Mouse (Mus musculus): Measurements from ENCODE around the gene Trmt11. TPM values are rescaled to one million over a fixed set of nuclear protein-coding genes. Genes with fewer than 3 reads are reported as not detected.
"Not testable (repeated sequence)": the region's sequence is repeated elsewhere in the genome, so short reads cannot be mapped to it uniquely, and the experiment has no call there.

Gene Trmt11
- polyA plus RNA-seq, 1 experiment from 2014 or later, result 25.5 TPM

DNA sequence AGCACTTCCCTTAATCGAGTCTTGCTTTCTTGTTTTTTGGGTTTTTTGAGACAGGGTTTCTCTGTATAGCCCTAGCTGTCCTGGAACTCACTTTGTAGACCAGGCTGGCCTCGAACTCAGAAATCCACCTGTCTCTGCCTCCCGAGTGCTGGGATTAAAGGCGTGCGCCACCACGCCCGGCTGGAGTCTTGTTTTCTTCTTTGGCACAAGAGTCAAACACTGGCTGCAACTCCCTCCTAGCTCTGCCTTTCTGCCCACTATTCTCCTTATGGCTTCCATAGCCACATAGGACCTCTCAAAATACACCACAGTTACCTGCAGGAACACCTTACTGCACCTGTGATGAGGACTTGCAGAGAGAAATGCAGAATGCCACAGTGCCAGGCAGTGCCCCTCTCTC lies 64.6 kb downstream of the Trmt11 start:
- not testable (repeated sequence) for H3K4me3 ChIP-seq (ENCODE audit: low read length); H3K9ac ChIP-seq (ENCODE audit: low read length); H3K4me2 ChIP-seq (ENCODE audit: low read depth, low read length); ATAC-seq (ENCODE audit: low read depth); H3K9me3 ChIP-seq (ENCODE audit: control insufficient read depth, low read length); H3K27me3 ChIP-seq (ENCODE audit: control insufficient read depth, insufficient read depth, low read depth, low read length); H3K27ac ChIP-seq (ENCODE audit: low read length); H3K4me1 ChIP-seq (replicated peaks; ENCODE audit: control insufficient read depth, insufficient read depth, low read length)
- H3K36me3 ChIP-seq (ENCODE audit: control insufficient read depth, insufficient read depth, low read length), result peaks cover 12% of the 10 kb centered on the region; the same call in 1 of the 2 replicates
- 96% methylated on average over 7 of the region's 7 CpGs for WGBS

DNA sequence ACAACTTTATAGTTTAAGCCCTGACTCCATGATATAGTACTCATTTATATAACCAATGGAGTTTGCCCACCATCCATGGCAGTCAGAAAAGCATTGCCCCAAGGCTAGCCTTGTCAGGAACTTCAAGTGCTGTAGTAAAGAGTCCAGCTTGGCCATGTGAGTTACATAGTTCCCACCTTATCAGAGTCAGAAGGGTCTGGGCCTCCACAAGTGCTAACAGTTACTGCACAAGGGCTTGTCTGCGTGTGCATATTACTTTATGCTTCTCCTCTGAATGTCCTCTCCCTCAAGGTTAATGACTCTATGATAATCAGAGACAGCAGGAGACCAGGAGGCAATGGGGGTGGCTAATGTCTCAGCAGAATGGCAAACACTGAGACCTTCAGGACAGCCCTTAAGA lies 73.4 kb downstream of the Trmt11 start:
- 56% methylated on average over 1 of the region's 1 CpGs for WGBS
- Histone ChIP-seq H3K4me2 (ENCODE audit: low read depth, low read length) (no peak overlapping the region), H3K36me3 (ENCODE audit: control insufficient read depth, insufficient read depth, low read length) (no peaks in the 10 kb centered on the region; the same call in 1 of the 2 replicates), H3K9ac (ENCODE audit: low read length) (no peak overlapping the region), H3K27ac (ENCODE audit: low read length) (no peak overlapping the region), H3K9me3 (ENCODE audit: control insufficient read depth, low read length) (no peaks in the 10 kb centered on the region), H3K27me3 (ENCODE audit: control insufficient read depth, insufficient read depth, low read depth, low read length) (no peaks in the 10 kb centered on the region), H3K4me3 (ENCODE audit: low read length) (no peak overlapping the region), H3K4me1 (replicated peaks; ENCODE audit: control insufficient read depth, insufficient read depth, low read length) (no peaks in the 10 kb centered on the region)
- ATAC-seq (ENCODE audit: low read depth), result no peak

DNA sequence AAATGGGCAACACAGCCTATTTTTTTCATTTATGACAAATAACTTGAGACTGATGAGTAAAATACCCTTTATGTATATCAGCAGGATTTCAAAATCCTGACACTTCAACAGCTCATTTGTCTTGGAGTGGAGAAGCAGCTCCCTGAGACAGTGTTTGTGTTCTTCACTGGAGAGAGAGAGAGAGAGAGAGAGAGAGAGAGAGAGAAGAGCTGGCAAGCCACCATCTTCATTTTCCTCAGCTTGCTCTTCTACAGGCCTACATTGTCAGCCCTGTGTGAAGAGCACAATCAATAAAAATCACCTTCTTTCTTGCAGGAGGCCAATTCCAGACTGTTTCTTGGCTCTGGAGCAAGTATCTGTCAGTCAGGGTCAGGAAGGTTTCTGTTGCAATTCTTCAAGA lies 78.8 kb downstream of the Trmt11 start:
- ATAC-seq (ENCODE audit: low read depth), result peak; percentile 94

DNA sequence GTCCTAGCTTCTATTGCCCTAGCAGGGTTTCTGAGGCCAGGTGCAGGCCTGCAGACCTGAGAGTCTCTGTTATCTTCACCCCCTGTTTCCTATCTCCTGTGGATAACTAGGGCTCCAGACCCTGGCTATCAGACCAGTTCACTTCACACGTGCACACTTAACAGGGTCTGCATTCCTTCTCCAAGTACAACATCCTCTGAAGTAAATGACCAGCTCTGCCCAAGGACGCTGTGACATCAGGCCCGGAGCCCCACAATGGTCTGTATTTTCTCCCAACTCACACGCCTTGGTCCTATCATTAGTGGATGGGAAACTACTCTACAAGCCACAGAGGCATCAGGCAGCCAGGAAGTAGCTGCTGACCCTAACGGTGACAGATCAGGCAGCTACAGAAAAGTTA lies 81.4 kb downstream of the Trmt11 start:
- no peaks in the 10 kb centered on the region for H3K36me3 ChIP-seq (ENCODE audit: control insufficient read depth, insufficient read depth, low read length)
- no peak overlapping the region for H3K27ac ChIP-seq (ENCODE audit: low read length)
- 64% methylated on average over 5 of the region's 5 CpGs for WGBS
- H3K4me2 ChIP-seq (ENCODE audit: low read depth, low read length), result no peak overlapping the region
- no peak overlapping the region for H3K4me3 ChIP-seq (ENCODE audit: low read length)
- H3K9me3 ChIP-seq (ENCODE audit: control insufficient read depth, low read length), result no peaks in the 10 kb centered on the region
- H3K4me1 ChIP-seq (replicated peaks; ENCODE audit: control insufficient read depth, insufficient read depth, low read length), result 0 out of 2 replicates have a peak, but pooled peaks cover 3% of the 10 kb centered on the region
- no peak for ATAC-seq (ENCODE audit: low read depth)
- H3K27me3 ChIP-seq (ENCODE audit: control insufficient read depth, insufficient read depth, low read depth, low read length), result no peaks in the 10 kb centered on the region
- no peak overlapping the region for H3K9ac ChIP-seq (ENCODE audit: low read length)

More for the DNA sequence above, 78.8 kb downstream of the Trmt11 start:
- Histone ChIP-seq H3K27ac (ENCODE audit: low read length) (no peak overlapping the region), H3K27me3 (ENCODE audit: control insufficient read depth, insufficient read depth, low read depth, low read length) (no peaks in the 10 kb centered on the region), H3K4me2 (ENCODE audit: low read depth, low read length) (no peak overlapping the region), H3K9ac (ENCODE audit: low read length) (no peak overlapping the region), H3K36me3 (ENCODE audit: control insufficient read depth, insufficient read depth, low read length) (no peaks in the 10 kb centered on the region), H3K4me1 (replicated peaks; ENCODE audit: control insufficient read depth, insufficient read depth, low read length) (0 out of 2 replicates have a peak, but pooled peaks cover 3% of the 10 kb centered on the region), H3K9me3 (ENCODE audit: control insufficient read depth, low read length) (no peaks in the 10 kb centered on the region), H3K4me3 (ENCODE audit: low read length) (no peak overlapping the region)

DNA sequence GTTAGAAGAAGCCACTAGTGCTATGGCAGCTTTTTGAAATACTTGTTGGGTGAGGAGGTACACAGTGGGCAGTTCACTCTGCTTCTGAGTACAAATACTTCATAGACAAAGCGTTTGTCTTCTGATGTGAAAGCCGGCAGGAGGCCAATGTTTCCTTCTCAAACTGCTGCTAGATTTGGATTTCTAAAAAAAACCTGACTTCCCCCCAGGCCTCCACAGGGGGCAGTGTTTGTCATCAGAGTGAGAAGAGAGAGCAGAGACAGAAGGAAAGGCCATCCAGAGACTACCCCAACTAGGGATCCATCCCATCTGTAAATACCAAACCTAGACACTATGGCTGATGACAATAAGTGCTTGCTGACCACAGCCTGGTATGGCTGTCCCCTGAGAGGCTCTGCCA lies 83.3 kb downstream of the Trmt11 start:
- Histone ChIP-seq H3K4me2 (ENCODE audit: low read depth, low read length) (no peak overlapping the region), H3K9ac (ENCODE audit: low read length) (no peak overlapping the region), H3K27me3 (ENCODE audit: control insufficient read depth, insufficient read depth, low read depth, low read length) (no peaks in the 10 kb centered on the region), H3K27ac (ENCODE audit: low read length) (no peak overlapping the region), H3K36me3 (ENCODE audit: control insufficient read depth, insufficient read depth, low read length) (no peaks in the 10 kb centered on the region), H3K4me1 (replicated peaks; ENCODE audit: control insufficient read depth, insufficient read depth, low read length) (0 out of 2 replicates have a peak, but pooled peaks cover 3% of the 10 kb centered on the region), H3K9me3 (ENCODE audit: control insufficient read depth, low read length) (no peaks in the 10 kb centered on the region), H3K4me3 (ENCODE audit: low read length) (no peak overlapping the region)
- WGBS, result 30% methylated on average over 2 of the region's 2 CpGs
- no peak for ATAC-seq (ENCODE audit: low read depth)

DNA sequence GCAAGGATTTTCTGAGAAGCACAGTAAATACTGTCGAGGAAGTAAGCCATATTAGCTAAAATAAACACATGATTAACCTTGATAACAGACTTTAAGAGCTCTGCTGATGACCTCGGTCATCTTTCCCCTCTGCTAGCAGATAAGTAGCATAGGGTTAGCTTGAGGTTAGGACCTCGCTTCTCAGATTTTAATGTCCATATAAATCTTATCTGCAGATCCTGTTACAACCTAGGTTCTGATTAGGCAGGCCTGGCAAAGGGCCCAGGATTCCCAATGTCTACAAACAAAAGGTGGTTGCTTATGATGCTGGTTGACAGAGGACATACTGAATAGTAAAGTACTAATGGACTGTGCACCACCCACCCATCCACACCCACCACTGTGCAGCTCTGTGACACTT lies 83.8 kb downstream of the Trmt11 start:
- no peak overlapping the region for H3K4me3 ChIP-seq (ENCODE audit: low read length)
- WGBS, result 28% methylated on average over 3 of the region's 3 CpGs
- no peaks in the 10 kb centered on the region for H3K9me3 ChIP-seq (ENCODE audit: control insufficient read depth, low read length)
- ATAC-seq (ENCODE audit: low read depth), result no peak
- no peak overlapping the region for H3K4me2 ChIP-seq (ENCODE audit: low read depth, low read length)
- no peaks in the 10 kb centered on the region for H3K27me3 ChIP-seq (ENCODE audit: control insufficient read depth, insufficient read depth, low read depth, low read length)
- H3K27ac ChIP-seq (ENCODE audit: low read length), result no peak overlapping the region
- 0 out of 2 replicates have a peak, but pooled peaks cover 3% of the 10 kb centered on the region for H3K4me1 ChIP-seq (replicated peaks; ENCODE audit: control insufficient read depth, insufficient read depth, low read length)
- no peaks in the 10 kb centered on the region for H3K36me3 ChIP-seq (ENCODE audit: control insufficient read depth, insufficient read depth, low read length)
- no peak overlapping the region for H3K9ac ChIP-seq (ENCODE audit: low read length)

DNA sequence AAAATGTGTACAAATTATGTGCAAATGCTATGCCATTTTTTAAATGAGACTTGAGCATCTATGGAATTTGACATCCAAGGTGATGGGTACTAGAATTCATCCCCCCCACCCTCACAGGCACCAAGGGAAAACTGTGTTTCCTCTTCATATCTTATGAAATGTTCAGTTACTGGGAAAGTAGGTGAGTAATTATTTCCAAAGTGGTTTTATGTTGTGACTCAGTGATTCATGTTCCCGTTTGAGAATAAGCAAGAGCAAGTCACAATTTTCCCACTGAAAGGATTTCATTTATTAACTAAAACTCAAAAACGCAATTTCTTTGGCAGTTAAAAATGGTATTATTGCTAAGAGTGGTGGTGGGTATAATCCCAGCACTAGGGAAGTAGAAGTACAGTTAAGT lies 95.8 kb downstream of the Trmt11 start:
- H3K9ac ChIP-seq (ENCODE audit: low read length), result no peak overlapping the region
- ATAC-seq (ENCODE audit: low read depth), result no peak
- H3K4me1 ChIP-seq (replicated peaks; ENCODE audit: control insufficient read depth, insufficient read depth, low read length), result no peaks in the 10 kb centered on the region
- H3K27me3 ChIP-seq (ENCODE audit: control insufficient read depth, insufficient read depth, low read depth, low read length), result no peaks in the 10 kb centered on the region
- H3K27ac ChIP-seq (ENCODE audit: low read length), result no peak overlapping the region
- H3K36me3 ChIP-seq (ENCODE audit: control insufficient read depth, insufficient read depth, low read length), result no peaks in the 10 kb centered on the region
- no peak overlapping the region for H3K4me3 ChIP-seq (ENCODE audit: low read length)
- no peak overlapping the region for H3K4me2 ChIP-seq (ENCODE audit: low read depth, low read length)
- WGBS, result 71% methylated on average over 2 of the region's 2 CpGs
- H3K9me3 ChIP-seq (ENCODE audit: control insufficient read depth, low read length), result no peaks in the 10 kb centered on the region

DNA sequence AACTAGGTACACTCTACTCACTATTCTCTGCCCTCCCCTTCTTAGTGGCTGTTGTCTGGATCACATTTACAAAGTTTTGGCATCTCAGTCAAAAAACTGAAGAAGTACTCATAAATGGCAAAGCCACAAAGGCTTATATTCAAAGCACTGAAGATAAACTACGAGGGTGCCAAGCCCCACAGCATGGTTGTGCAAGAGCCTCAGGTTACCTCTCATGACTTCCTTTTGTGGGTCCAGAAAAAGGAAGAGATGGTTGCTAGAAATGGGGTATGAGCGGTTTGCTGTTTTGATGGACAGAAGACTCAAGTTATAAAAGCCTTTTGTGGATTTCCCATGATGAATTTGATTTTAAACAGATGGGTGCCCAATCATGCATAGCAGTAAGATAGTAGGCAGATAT lies 97.4 kb downstream of the Trmt11 start:
- Histone ChIP-seq H3K4me2 (ENCODE audit: low read depth, low read length) (no peak overlapping the region), H3K4me1 (replicated peaks; ENCODE audit: control insufficient read depth, insufficient read depth, low read length) (no peaks in the 10 kb centered on the region), H3K36me3 (ENCODE audit: control insufficient read depth, insufficient read depth, low read length) (no peaks in the 10 kb centered on the region), H3K27me3 (ENCODE audit: control insufficient read depth, insufficient read depth, low read depth, low read length) (no peaks in the 10 kb centered on the region), H3K9me3 (ENCODE audit: control insufficient read depth, low read length) (no peaks in the 10 kb centered on the region), H3K9ac (ENCODE audit: low read length) (no peak overlapping the region), H3K27ac (ENCODE audit: low read length) (no peak overlapping the region), H3K4me3 (ENCODE audit: low read length) (no peak overlapping the region)
- no peak for ATAC-seq (ENCODE audit: low read depth)
- 67% methylated on average over 2 of the region's 2 CpGs for WGBS

DNA sequence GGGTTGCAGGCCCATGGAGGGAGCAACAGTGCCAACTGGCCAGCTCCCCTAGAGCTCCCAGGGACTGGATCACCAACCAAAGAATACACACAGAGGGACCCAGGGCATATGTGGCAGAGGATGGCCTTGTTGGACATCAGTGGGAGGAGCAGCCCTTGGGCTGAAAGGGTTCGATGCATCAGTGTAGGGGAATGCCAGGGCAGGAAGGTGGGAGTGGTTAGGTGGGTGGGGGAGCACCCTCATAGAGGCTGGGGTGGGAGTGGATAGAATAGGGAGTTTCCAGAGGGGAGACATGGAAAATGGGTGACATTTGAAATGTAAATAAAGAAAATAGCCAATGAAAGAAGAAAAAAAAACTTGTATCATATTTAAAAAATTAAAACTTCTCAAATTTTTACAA lies 97.8 kb downstream of the Trmt11 start:
- ATAC-seq (ENCODE audit: low read depth), result no peak
- no peaks in the 10 kb centered on the region for H3K36me3 ChIP-seq (ENCODE audit: control insufficient read depth, insufficient read depth, low read length)
- H3K27me3 ChIP-seq (ENCODE audit: control insufficient read depth, insufficient read depth, low read depth, low read length), result no peaks in the 10 kb centered on the region
- H3K4me2 ChIP-seq (ENCODE audit: low read depth, low read length), result no peak overlapping the region
- no peak overlapping the region for H3K27ac ChIP-seq (ENCODE audit: low read length)
- no peak overlapping the region for H3K9ac ChIP-seq (ENCODE audit: low read length)
- no peaks in the 10 kb centered on the region for H3K4me1 ChIP-seq (replicated peaks; ENCODE audit: control insufficient read depth, insufficient read depth, low read length)
- no peak overlapping the region for H3K4me3 ChIP-seq (ENCODE audit: low read length)
- 75% methylated on average over 1 of the region's 1 CpGs for WGBS
- no peaks in the 10 kb centered on the region for H3K9me3 ChIP-seq (ENCODE audit: control insufficient read depth, low read length)

DNA sequence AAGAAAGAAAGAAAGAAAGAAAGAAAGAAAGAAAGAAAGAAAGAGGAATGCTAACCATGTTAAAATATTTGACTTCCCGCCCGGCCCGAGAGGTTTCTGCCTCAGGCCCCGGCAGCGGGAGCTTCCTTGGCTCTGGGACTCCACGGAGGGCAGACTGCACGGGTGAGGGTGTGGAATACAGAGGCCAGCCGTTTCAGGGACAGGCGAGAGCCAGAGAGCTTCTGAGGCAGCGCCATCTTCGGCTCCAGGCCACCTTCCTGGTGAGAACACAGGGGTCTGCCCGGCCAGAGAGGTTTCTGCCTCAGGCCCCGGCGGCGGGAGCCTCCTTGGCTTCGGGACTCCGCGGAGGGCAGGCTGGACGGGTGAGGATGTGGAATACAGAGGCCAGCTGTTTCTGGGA lies 102.3 kb downstream of the Trmt11 start:
- 51% methylated on average over 19 of the region's 19 CpGs for WGBS
- not testable (repeated sequence) for H3K9ac ChIP-seq (ENCODE audit: low read length)

More for the DNA sequence above, 102.3 kb downstream of the Trmt11 start:
- H3K4me2 ChIP-seq (ENCODE audit: low read depth, low read length); H3K9me3 ChIP-seq (ENCODE audit: control insufficient read depth, low read length); H3K4me3 ChIP-seq (ENCODE audit: low read length); H3K4me1 ChIP-seq (replicated peaks; ENCODE audit: control insufficient read depth, insufficient read depth, low read length); H3K27me3 ChIP-seq (ENCODE audit: control insufficient read depth, insufficient read depth, low read depth, low read length); H3K36me3 ChIP-seq (ENCODE audit: control insufficient read depth, insufficient read depth, low read length); H3K27ac ChIP-seq (ENCODE audit: low read length): not testable (repeated sequence)
- peak; percentile 74 for ATAC-seq (ENCODE audit: low read depth)

Measured in lung, embryonic 16.5 days (tissue).